Mouse (Mus musculus): ENCODE data around the gene Ccm2. TPM values are rescaled to one million over a fixed set of nuclear protein-coding genes. Genes with fewer than 3 reads are reported as not detected.
"Not testable (repeated sequence)": the region's sequence is repeated elsewhere in the genome, so short reads cannot be mapped to it uniquely, and the experiment has no call there.

The Ccm2 gene
- polyA plus RNA-seq, 1 experiment from 2014 or later, result 94.3 TPM

- no peak for DNase-seq
- no peak overlapping the region for H3K4me3 ChIP-seq (ENCODE audit: low read depth, low read length)
These were observed 21.8 kb upstream of the Ccm2 start for GRCm38 (mm10) chr11:6524880-6525238.

GRCm38 (mm10) chr11:6525241-6525640, 21.4 kb upstream of the Ccm2 start:
- Histone ChIP-seq H3K4me3 (ENCODE audit: low read depth, low read length) (no peak overlapping the region), H3K27ac (ENCODE audit: low read depth) (no peak overlapping the region), H3K27me3 (ENCODE audit: insufficient read depth, low read length) (no peaks in the 10 kb centered on the region), H3K4me2 (no peak overlapping the region), H3K9ac (no peak overlapping the region), H3K36me3 (ENCODE audit: insufficient read depth) (peaks cover 34% of the 10 kb centered on the region), H3K9me3 (ENCODE audit: low read depth, low read length) (no peaks in the 10 kb centered on the region), H3K4me1 (ENCODE audit: insufficient read depth) (peaks cover 3% of the 10 kb centered on the region; the same call in 1 of the 2 replicates)
- DNase-seq, result no peak
- no peak for ATAC-seq (ENCODE audit: insufficient read depth)
- 81% methylated on average over 1 of the region's 1 CpGs for WGBS
- TF ChIP-seq CTCF (IDR thresholded peaks at IDR 0.05; ENCODE audit: low read depth), result no peak

More at GRCm38 (mm10) chr11:6524880-6525238, 21.8 kb upstream of the Ccm2 start:
- no peak overlapping the region for H3K4me2 ChIP-seq
- 94% methylated on average over 4 of the region's 4 CpGs for WGBS
- no peaks in the 10 kb centered on the region for H3K9me3 ChIP-seq (ENCODE audit: low read depth, low read length)
- no peak for TF ChIP-seq CTCF (IDR thresholded peaks at IDR 0.05; ENCODE audit: low read depth)
- ATAC-seq (ENCODE audit: insufficient read depth), result no peak
- H3K4me1 ChIP-seq (ENCODE audit: insufficient read depth), result peaks cover 3% of the 10 kb centered on the region; the same call in 1 of the 2 replicates
- peaks cover 34% of the 10 kb centered on the region for H3K36me3 ChIP-seq (ENCODE audit: insufficient read depth)
- H3K9ac ChIP-seq, result no peak overlapping the region
- no peak overlapping the region for H3K27ac ChIP-seq (ENCODE audit: low read depth)
- H3K27me3 ChIP-seq (ENCODE audit: insufficient read depth, low read length), result no peaks in the 10 kb centered on the region

- peak overlapping the region; percentile 86 for H3K4me2 ChIP-seq
- not testable (repeated sequence) for H3K9me3 ChIP-seq (ENCODE audit: low read depth, low read length); DNase-seq; H3K4me1 ChIP-seq (ENCODE audit: insufficient read depth); H3K27me3 ChIP-seq (ENCODE audit: insufficient read depth, low read length); ATAC-seq (ENCODE audit: insufficient read depth)
- peak overlapping the region; percentile 70 for H3K4me3 ChIP-seq (ENCODE audit: low read depth, low read length)
- H3K36me3 ChIP-seq (ENCODE audit: insufficient read depth), result peaks cover 34% of the 10 kb centered on the region
- WGBS, result 47% methylated on average over 11 of the region's 16 CpGs
- peak overlapping the region; percentile 89; the same call in 1 of the 2 replicates for H3K9ac ChIP-seq
- peak overlapping the region; percentile 24; the same call in 1 of the 2 replicates for H3K27ac ChIP-seq (ENCODE audit: low read depth)
These were observed 20.0 kb upstream of the Ccm2 start for GRCm38 (mm10) chr11:6526526-6527255.

GRCm38 (mm10) chr11:6527256-6528185, 19.2 kb upstream of the Ccm2 start:
- peaks cover 34% of the 10 kb centered on the region for H3K36me3 ChIP-seq (ENCODE audit: insufficient read depth)
- peak overlapping the region; percentile 86 for H3K4me2 ChIP-seq
- no peak for TF ChIP-seq CTCF (IDR thresholded peaks at IDR 0.05; ENCODE audit: low read depth)
- DNase-seq (peak; percentile 40), ATAC-seq (ENCODE audit: insufficient read depth) (peak; percentile 20; the same call in 1 of the 2 replicates)
- peak overlapping the region; percentile 70 for H3K4me3 ChIP-seq (ENCODE audit: low read depth, low read length)
- H3K4me1 ChIP-seq (ENCODE audit: insufficient read depth), result peaks cover 3% of the 10 kb centered on the region; the same call in 1 of the 2 replicates
- peak overlapping the region; percentile 89 for H3K9ac ChIP-seq
- no peaks in the 10 kb centered on the region for H3K9me3 ChIP-seq (ENCODE audit: low read depth, low read length)
- peak overlapping the region; percentile 89 for H3K27ac ChIP-seq (ENCODE audit: low read depth)
- no peaks in the 10 kb centered on the region for H3K27me3 ChIP-seq (ENCODE audit: insufficient read depth, low read length)
- WGBS, result 10% methylated on average over 10 of the region's 10 CpGs

GRCm38 (mm10) chr11:6528186-6529006, 18.3 kb upstream of the Ccm2 start:
- peak overlapping the region; percentile 89 for H3K27ac ChIP-seq (ENCODE audit: low read depth)
- peak; percentile 79 for TF ChIP-seq CTCF (IDR thresholded peaks at IDR 0.05; ENCODE audit: low read depth)
- H3K27me3 ChIP-seq (ENCODE audit: insufficient read depth, low read length), result no peaks in the 10 kb centered on the region
- ATAC-seq (ENCODE audit: insufficient read depth), result peak; percentile 95
- peaks cover 3% of the 10 kb centered on the region; the same call in 1 of the 2 replicates for H3K4me1 ChIP-seq (ENCODE audit: insufficient read depth)
- peak overlapping the region; percentile 89 for H3K9ac ChIP-seq
- H3K4me3 ChIP-seq (ENCODE audit: low read depth, low read length), result peak overlapping the region; percentile 70
- H3K9me3 ChIP-seq (ENCODE audit: low read depth, low read length), result no peaks in the 10 kb centered on the region
- H3K4me2 ChIP-seq, result peak overlapping the region; percentile 86
- WGBS, result under 1% methylated on average over 51 of the region's 51 CpGs
- peak; percentile 100 for DNase-seq
- peaks cover 34% of the 10 kb centered on the region for H3K36me3 ChIP-seq (ENCODE audit: insufficient read depth)

- DNase-seq (no peak), ATAC-seq (ENCODE audit: insufficient read depth) (no peak)
- no peaks in the 10 kb centered on the region for H3K9me3 ChIP-seq (ENCODE audit: low read depth, low read length)
- peaks cover 3% of the 10 kb centered on the region; the same call in 1 of the 2 replicates for H3K4me1 ChIP-seq (ENCODE audit: insufficient read depth)
- H3K9ac ChIP-seq, result no peak overlapping the region
- TF ChIP-seq CTCF (IDR thresholded peaks at IDR 0.05; ENCODE audit: low read depth), result no peak
- no peaks in the 10 kb centered on the region for H3K27me3 ChIP-seq (ENCODE audit: insufficient read depth, low read length)
- 80% methylated on average over 8 of the region's 8 CpGs for WGBS
- no peak overlapping the region for H3K27ac ChIP-seq (ENCODE audit: low read depth)
- H3K36me3 ChIP-seq (ENCODE audit: insufficient read depth), result peaks cover 23% of the 10 kb centered on the region
- no peak overlapping the region for H3K4me2 ChIP-seq
- no peak overlapping the region for H3K4me3 ChIP-seq (ENCODE audit: low read depth, low read length)
These were observed 16.7 kb upstream of the Ccm2 start for GRCm38 (mm10) chr11:6529961-6530360.

All from lung, embryonic 14.5 days (tissue).